Mouse (Mus musculus): ENCODE measurements around the gene Tmem132a.

GRCm38 (mm10) chr19:10914870-10915269 is 45.1 kb upstream of the Tmem132a start:
- no peak for TF ChIP-seq CTCF (IDR thresholded peaks at IDR 0.05; ENCODE audit: low read depth)
- TF ChIP-seq EP300 (IDR thresholded peaks at IDR 0.05; ENCODE audit: low read depth), result no peak

All from liver, postnatal 0 days (tissue).